Mouse (Mus musculus): Measurements from ENCODE around the gene Arf6. TPM values are rescaled to one million over a fixed set of nuclear protein-coding genes. Genes with fewer than 3 reads are reported as not detected.

Arf6 gene
- total RNA-seq (2023): 100 to 1,000 TPM; 309 to 322 TPM

GRCm38 (mm10) chr12:69371854-69372671 lies at the start of gene Arf6, which contains the start of gene Gm9887:
Gene Arf6, plus strand, starts transcription at chr12:69372150.
Gene Gm9887, minus strand, starts transcription at chr12:69372458.

GRCm38 (mm10) chr12:69356546-69357299 lies 15.2 kb upstream of the Arf6 start, which contains the start of gene Nemf:
Gene Nemf, minus strand, starts transcription at chr12:69357165.

Other genes with a start within 250 kb of the Arf6 start
- gene Rps29, start 213.0 kb upstream of the Arf6 start, total RNA-seq (2023): 1,000 to 10,000 TPM; 5,005 to 5,064 TPM
- gene Lrr1, start 203.3 kb upstream of the Arf6 start, total RNA-seq (2023): not detected
- 100 to 1,000 TPM; 369 to 396 TPM for gene Rpl36al, start 188.1 kb upstream of the Arf6 start, total RNA-seq (2023)
- gene Mgat2, start 188.0 kb upstream of the Arf6 start, total RNA-seq (2023): 10 to 100 TPM; 30.7 to 33.1 TPM
- gene Gm49383, start 175.0 kb upstream of the Arf6 start, total RNA-seq (2023): 1 to 10 TPM; 6.2 to 7.6 TPM
- gene Dnaaf2, start 173.7 kb upstream of the Arf6 start, total RNA-seq (2023): 1 to 10 TPM; 1.8 to 2.8 TPM
- 1 to 10 TPM; 4.1 to 8.5 TPM for gene Gm49384, start 167.9 kb upstream of the Arf6 start, total RNA-seq (2023)
- gene Pole2, start 144.0 kb upstream of the Arf6 start, total RNA-seq (2023): 1 to 10 TPM; 2.4 to 3.8 TPM
- 1 to 10 TPM; 7.6 to 8.3 TPM for gene Klhdc1, start 131.0 kb upstream of the Arf6 start, total RNA-seq (2023)
- 10 to 100 TPM; 25.0 to 25.1 TPM for gene Klhdc2, start 75.5 kb upstream of the Arf6 start, total RNA-seq (2023)
- gene Nemf, start 15.0 kb upstream of the Arf6 start, total RNA-seq (2023): 100 to 1,000 TPM; 119 to 138 TPM
- gene Gm9887, start 308 bp downstream of the Arf6 start, total RNA-seq (2023): 10 to 100 TPM in 1 of 2 experiments, 1 to 10 TPM in 1; 7.1 to 10.3 TPM
- gene Vcpkmt, start 210.9 kb downstream of the Arf6 start, total RNA-seq (2023): 10 to 100 TPM; 14.3 to 15.8 TPM

Measured in B cell, adult 67 days (primary cell).